Mouse (Mus musculus) intestine, embryonic 14.5 days (tissue): ENCODE results near the gene Wdcp. TPM values are rescaled to one million over a fixed set of nuclear protein-coding genes. Genes with fewer than 3 reads are reported as not detected.
A peak's percentile ranks its signal among the peaks of the same experiment; 100 is the strongest.

Source experiments
- ATAC-seq: fragments of 200-750 bp; cut with Nextera tagmentation; replicated peaks from 2 replicates; pipeline ENCODE4 v1.8.0; 2017; ENCODE audit warnings: low read depth, moderate number of reproducible peaks, moderate TSS enrichment, moderate library complexity; ENCODE audit not compliant: low FRiP score, low TSS enrichment
- DNase-seq: peaks from one replicate; pipeline ENCODE4 v3.0.0-alpha.2; 2018; ENCODE audit warnings: low spot score
- H3K27ac ChIP-seq: fragments of 300-500 bp; sonication (generic); 2 replicates; pipeline ENCODE4 v1.5.1; 2014; ENCODE audit warnings: low read depth, mild to moderate bottlenecking, control low read depth
- H3K27me3 ChIP-seq: fragments of 300-500 bp; sonication (generic); replicated peaks from 2 replicates; pipeline ENCODE4 v1.6.1; 2014; ENCODE audit warnings: low read length, control low read depth; ENCODE audit not compliant: control insufficient read depth, insufficient read depth
- H3K36me3 ChIP-seq: fragments of 300-500 bp; sonication (generic); 2 replicates; pipeline ENCODE4 v1.6.1; 2014; ENCODE audit warnings: low read length, control low read depth; ENCODE audit not compliant: control insufficient read depth, insufficient read depth
- H3K4me1 ChIP-seq: fragments of 300-500 bp; sonication (generic); replicated peaks from 2 replicates; pipeline ENCODE4 v1.6.1; 2014; ENCODE audit warnings: low read length, control low read depth, mixed read lengths; ENCODE audit not compliant: control insufficient read depth, insufficient read depth
- H3K4me2 ChIP-seq: fragments of 300-500 bp; sonication (generic); 2 replicates; pipeline ENCODE4 v1.6.1; 2014; ENCODE audit warnings: low read length
- H3K4me3 ChIP-seq: fragments of 300-500 bp; sonication (generic); 2 replicates; pipeline ENCODE4 v1.5.1; 2014; ENCODE audit warnings: low read depth, low read length, control low read depth, mixed read lengths
- H3K9ac ChIP-seq: fragments of 300-500 bp; sonication (generic); 2 replicates; pipeline ENCODE4 v1.6.1; 2014; ENCODE audit warnings: mild to moderate bottlenecking, low read length
- H3K9me3 ChIP-seq: fragments of 300-500 bp; sonication (generic); 2 replicates; pipeline ENCODE4 v1.6.1; 2016; ENCODE audit warnings: low read length, control low read depth; ENCODE audit not compliant: control insufficient read depth
- WGBS: fragments of 180-500 bp; shearing (Covaris S2); extraction: QIAGEN DNeasy Blood & Tissue Kit; methylation state at CpG from one replicate; pipeline ENCODE4 v1.1.7; 2014; 5-methylcytosine and 5-hydroxymethylcytosine counted together
- polyA plus RNA-seq: library from polyadenylated mRNA; unstranded; fragments of >200 nt; fragmentation: Nextera tagmentation; extraction: Ambion mirVana; gene quantifications from 2 replicates; pipeline ENCODE4 v1.2.1, GENCODE M21; 2014

Wdcp gene
- polyA plus RNA-seq, 1 experiment from 2014 or later, result 15.0 TPM

GRCm38 (mm10) chr12:4827256-4827655, 15.8 kb upstream of the Wdcp start:
- WGBS, result 77% methylated on average over 3 of the region's 3 CpGs
- no peak overlapping the region for H3K9ac ChIP-seq
- no peak for ATAC-seq
- H3K9me3 ChIP-seq, result no peaks in the 10 kb centered on the region
- no peaks in the 10 kb centered on the region for H3K27me3 ChIP-seq
- no peak overlapping the region for H3K4me2 ChIP-seq
- no peak overlapping the region for H3K4me3 ChIP-seq
- H3K36me3 ChIP-seq, result peaks cover 63% of the 10 kb centered on the region
- no peaks in the 10 kb centered on the region for H3K4me1 ChIP-seq
- no peak for DNase-seq
- no peak overlapping the region for H3K27ac ChIP-seq

GRCm38 (mm10) chr12:4836959-4837358, 6.1 kb upstream of the Wdcp start:
- no peaks in the 10 kb centered on the region for H3K9me3 ChIP-seq
- DNase-seq (no peak), ATAC-seq (no peak)
- WGBS, result 10% methylated on average over 4 of the region's 4 CpGs
- no peak overlapping the region for H3K27ac ChIP-seq
- H3K4me3 ChIP-seq, result no peak overlapping the region
- H3K9ac ChIP-seq, result no peak overlapping the region
- 0 out of 2 replicates have a peak, but pooled peaks cover 4% of the 10 kb centered on the region for H3K36me3 ChIP-seq
- H3K4me2 ChIP-seq, result no peak overlapping the region
- 0 out of 2 replicates have a peak, but pooled peaks cover 3% of the 10 kb centered on the region for H3K27me3 ChIP-seq
- peaks cover 2% of the 10 kb centered on the region; the same call in 1 of the 2 replicates for H3K4me1 ChIP-seq

- DNase-seq, result no peak
- no peak for ATAC-seq
- Histone ChIP-seq H3K9me3 (no peaks in the 10 kb centered on the region), H3K27ac (no peak overlapping the region), H3K4me1 (peaks cover 12% of the 10 kb centered on the region), H3K27me3 (0 out of 2 replicates have a peak, but pooled peaks cover 3% of the 10 kb centered on the region), H3K4me3 (no peak overlapping the region), H3K9ac (no peak overlapping the region), H3K36me3 (no peaks in the 10 kb centered on the region), H3K4me2 (no peak overlapping the region)
- WGBS, result 46% methylated on average over 6 of the region's 6 CpGs
These were observed 3.1 kb upstream of the Wdcp start for GRCm38 (mm10) chr12:4840010-4840409.

GRCm38 (mm10) chr12:4840741-4841140, 2.4 kb upstream of the Wdcp start:
- H3K4me3 ChIP-seq, result peak overlapping the region; percentile 69
- H3K27ac ChIP-seq, result no peak overlapping the region
- H3K36me3 ChIP-seq, result no peaks in the 10 kb centered on the region
- DNase-seq, result no peak
- H3K27me3 ChIP-seq, result 0 out of 2 replicates have a peak, but pooled peaks cover 3% of the 10 kb centered on the region
- peak overlapping the region; percentile 95 for H3K4me2 ChIP-seq
- ATAC-seq, result no peak
- H3K9ac ChIP-seq, result peak overlapping the region; percentile 45
- 1% methylated on average over 11 of the region's 11 CpGs for WGBS
- peaks cover 12% of the 10 kb centered on the region for H3K4me1 ChIP-seq
- no peaks in the 10 kb centered on the region for H3K9me3 ChIP-seq

GRCm38 (mm10) chr12:4841392-4841887, 1.7 kb upstream of the Wdcp start, which contains the start of gene Fkbp1b:
TSS of gene Fkbp1b (minus strand) at chr12:4841591.
- Histone ChIP-seq H3K27ac (no peak within 1 kb of the TSS; the same call in 1 of the 2 replicates), H3K4me1 (peaks cover 12% of the 10 kb centered on the region), H3K9me3 (no peaks in the 10 kb centered on the region), H3K4me2 (peak within 1 kb of the TSS; percentile 95), H3K9ac (peak within 1 kb of the TSS; percentile 45), H3K4me3 (peak within 1 kb of the TSS; percentile 69), H3K27me3 (0 out of 2 replicates have a peak, but pooled peaks cover 3% of the 10 kb centered on the region), H3K36me3 (no peaks in the 10 kb centered on the region)
- ATAC-seq, result peak; percentile 79
- DNase-seq, result peak; percentile 82
- under 1% methylated on average over 37 of the region's 37 CpGs for WGBS

GRCm38 (mm10) chr12:4842456-4842855, 647 bp upstream of the Wdcp start:
- H3K36me3 ChIP-seq, result no peaks in the 10 kb centered on the region
- DNase-seq, result no peak
- H3K27me3 ChIP-seq, result 0 out of 2 replicates have a peak, but pooled peaks cover 3% of the 10 kb centered on the region
- H3K27ac ChIP-seq, result no peak overlapping the region
- H3K9me3 ChIP-seq, result no peaks in the 10 kb centered on the region
- WGBS, result 83% methylated on average over 8 of the region's 8 CpGs
- peaks cover 9% of the 10 kb centered on the region for H3K4me1 ChIP-seq
- no peak for ATAC-seq
- H3K4me3 ChIP-seq, result no peak overlapping the region
- H3K4me2 ChIP-seq, result no peak overlapping the region; the same call in 1 of the 2 replicates
- H3K9ac ChIP-seq, result no peak overlapping the region

GRCm38 (mm10) chr12:4843741-4844140, 638 bp downstream of the Wdcp start:
- H3K27ac ChIP-seq, result peak overlapping the region; percentile 7; the same call in 1 of the 2 replicates
- no peak for ATAC-seq
- 0% methylated on average over 12 of the region's 12 CpGs for WGBS

GRCm38 (mm10) chr12:4856160-4856559, 13.1 kb downstream of the Wdcp start:
- H3K9ac ChIP-seq, result no peak overlapping the region
- no peak overlapping the region for H3K4me2 ChIP-seq
- no peak for ATAC-seq
- no peak overlapping the region for H3K4me3 ChIP-seq
- 98% methylated on average over 5 of the region's 5 CpGs for WGBS
- no peak for DNase-seq
- no peaks in the 10 kb centered on the region for H3K4me1 ChIP-seq
- H3K27ac ChIP-seq, result no peak overlapping the region
- H3K27me3 ChIP-seq, result no peaks in the 10 kb centered on the region
- H3K36me3 ChIP-seq, result peaks cover 21% of the 10 kb centered on the region
- H3K9me3 ChIP-seq, result no peaks in the 10 kb centered on the region

More at GRCm38 (mm10) chr12:4843741-4844140, 638 bp downstream of the Wdcp start:
- peaks cover 9% of the 10 kb centered on the region for H3K4me1 ChIP-seq
- peak overlapping the region; percentile 42 for H3K9ac ChIP-seq
- H3K9me3 ChIP-seq, result no peaks in the 10 kb centered on the region
- H3K4me3 ChIP-seq, result peak overlapping the region; percentile 57
- H3K36me3 ChIP-seq, result no peaks in the 10 kb centered on the region
- H3K4me2 ChIP-seq, result peak overlapping the region; percentile 72
- DNase-seq, result peak; percentile 76
- H3K27me3 ChIP-seq, result 0 out of 2 replicates have a peak, but pooled peaks cover 3% of the 10 kb centered on the region

- peaks cover 14% of the 10 kb centered on the region for H3K36me3 ChIP-seq
- ATAC-seq (no peak), DNase-seq (no peak)
- H3K27ac ChIP-seq, result no peak overlapping the region
- H3K4me1 ChIP-seq, result no peaks in the 10 kb centered on the region
- no peak overlapping the region for H3K4me2 ChIP-seq
- H3K4me3 ChIP-seq, result no peak overlapping the region
- H3K9me3 ChIP-seq, result no peaks in the 10 kb centered on the region
- WGBS, result 91% methylated on average over 2 of the region's 2 CpGs
- no peaks in the 10 kb centered on the region for H3K27me3 ChIP-seq
- no peak overlapping the region for H3K9ac ChIP-seq
These were observed 13.7 kb downstream of the Wdcp start for GRCm38 (mm10) chr12:4856834-4857233.
